Comparison of ENCODE assay signal across 9 mouse cellular contexts in the genomic region with DNA sequence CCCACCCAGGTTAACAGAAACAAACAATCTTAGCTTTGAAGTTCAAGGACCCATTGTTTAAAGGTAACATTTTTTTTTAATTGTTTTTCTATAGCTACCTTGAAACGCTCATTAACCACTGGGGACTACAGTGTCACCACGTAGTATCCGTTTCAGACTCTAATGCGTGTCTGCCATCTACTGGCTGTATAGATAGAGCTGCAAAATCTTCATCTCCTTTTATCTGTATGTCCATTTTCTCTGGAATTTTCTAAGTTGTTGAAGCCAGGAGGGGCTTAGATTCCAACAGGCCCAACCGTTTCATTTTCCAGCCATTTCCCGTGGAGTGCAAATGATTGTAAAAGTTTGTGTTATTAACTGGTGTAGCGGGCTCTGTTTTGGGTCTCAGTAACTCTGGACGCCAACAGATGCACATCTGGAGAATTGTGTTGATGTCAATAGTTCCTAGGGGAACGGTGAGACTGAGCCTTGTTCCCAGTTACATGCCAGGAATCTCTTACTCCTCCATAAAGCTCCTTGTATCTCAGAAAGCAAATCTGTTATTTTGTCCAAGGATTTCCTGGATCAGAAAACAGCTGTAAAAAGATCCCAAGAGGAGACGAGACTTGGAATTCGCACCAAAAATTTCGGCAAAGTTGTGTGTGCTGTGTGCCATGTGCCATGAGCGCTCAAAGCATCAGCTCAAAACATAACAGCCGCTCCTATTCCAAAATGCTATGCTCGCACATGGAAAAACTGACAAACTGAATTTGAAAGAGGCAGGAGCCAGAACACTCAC.
DNase-seq lines count a peak whose midpoint lies in the region; ATAC-seq lines count a peak whose summit lies in the region.
"Had no signal": no experiment of that assay in that cellular context is flagged by ENCODE, and none has a peak within 500 bp of the region (broad histone marks: within the 10 kb centered on the region; RNA-seq: fewer than 3 reads in every experiment).

No protein-coding gene starts in this region.

- no peak for DNase-seq in forebrain, embryonic 10.5 days (ENCODE audit: extremely low spot score, low spot score)
- peak; percentile 38 for DNase-seq in right cerebral cortex, adult 18-20 months
- no peak for DNase-seq in right cerebral cortex, postnatal 25 days
- DNase-seq in heart, adult 8-10 months (ENCODE audit: low spot score): peak; percentile 63
- peak; percentile 51 to 72 for DNase-seq in left cerebral cortex, postnatal 25 days (ENCODE audit: low spot score in 2 of 2)
- no peak for DNase-seq in natural killer cell, adult 2 months (ENCODE audit: low spot score in 2 of 2)

- H3K36me3 ChIP-seq in forebrain, embryonic 13.5 days (ENCODE audit: poor library complexity, severe bottlenecking): no peaks in the 10 kb centered on the region
- H3K36me3 ChIP-seq in forebrain, embryonic 10.5 days (replicated peaks): no peaks in the 10 kb centered on the region
- H3K36me3 ChIP-seq: embryonic facial prominence, embryonic 13.5 days had no signal

- H3K27me3 ChIP-seq in forebrain, embryonic 13.5 days: no peaks in the 10 kb centered on the region
- H3K27me3 ChIP-seq in forebrain, embryonic 10.5 days (ENCODE audit: poor library complexity, severe bottlenecking): no peaks in the 10 kb centered on the region
- H3K27me3 ChIP-seq: embryonic facial prominence, embryonic 13.5 days had no signal

- H3K4me1 ChIP-seq in forebrain, embryonic 13.5 days: no peaks in the 10 kb centered on the region
- no peaks in the 10 kb centered on the region for H3K4me1 ChIP-seq in forebrain, embryonic 10.5 days
- H3K4me1 ChIP-seq: embryonic facial prominence, embryonic 13.5 days had no signal

- 0 out of 2 replicates have a peak, but pooled peaks have one; percentile 59 for ATAC-seq in forebrain, embryonic 13.5 days
- no peak for ATAC-seq in erythroblast, adult 5-6 weeks (replicated peaks; ENCODE audit: low FRiP score, poor library complexity, severe bottlenecking)

- no peak overlapping the region for H3K4me2 ChIP-seq in forebrain, embryonic 13.5 days
- H3K4me2 ChIP-seq: embryonic facial prominence, embryonic 13.5 days had no signal

- no peak overlapping the region for H3K4me3 ChIP-seq in forebrain, embryonic 13.5 days
- H3K4me3 ChIP-seq in forebrain, embryonic 10.5 days: no peak overlapping the region
- H3K4me3 ChIP-seq: embryonic facial prominence, embryonic 13.5 days had no signal

- WGBS in forebrain, embryonic 13.5 days: 68% methylated on average over 15 of the region's 15 CpGs
- 72% methylated on average over 15 of the region's 15 CpGs for WGBS in forebrain, embryonic 10.5 days

- H3K27ac ChIP-seq in forebrain, embryonic 13.5 days: no peak overlapping the region
- H3K27ac ChIP-seq in forebrain, embryonic 10.5 days: no peak overlapping the region
- H3K27ac ChIP-seq: embryonic facial prominence, embryonic 13.5 days had no signal

- H3K9ac ChIP-seq in forebrain, embryonic 13.5 days: no peak overlapping the region
- H3K9ac ChIP-seq: embryonic facial prominence, embryonic 13.5 days had no signal

- H3K9me3 ChIP-seq in forebrain, embryonic 13.5 days (replicated peaks): no peaks in the 10 kb centered on the region
- H3K9me3 ChIP-seq in forebrain, embryonic 10.5 days: no peaks in the 10 kb centered on the region

- intact Hi-C loops in left cerebral cortex, postnatal 25 days (cut with DNase I): loop anchor here (2.0 to 10.0 kb wide), 5 partner anchors 216 to 496 kb away; no protein-coding TSS in a partner anchor

Comparison
In these comparisons a context has a peak if more than half of its experiments do, and no peak if none do; other contexts are left out.
1. DNase-seq: peak in right cerebral cortex, adult 18-20 months (single experiment), heart, adult 8-10 months (single experiment) and left cerebral cortex, postnatal 25 days (2 of 2); none in forebrain, embryonic 10.5 days (single experiment), right cerebral cortex, postnatal 25 days (single experiment) and natural killer cell, adult 2 months (0 of 2).